Mouse (Mus musculus) skeletal muscle tissue, adult 2 months (tissue): ENCODE measurements around the gene Rapgef3.

Experiments
- DNase-seq: peaks from one replicate; pipeline ENCODE4 v3.0.0-alpha.2; 2012; ENCODE audit warnings: low read depth, low spot score

The Rapgef3 gene

DNA sequence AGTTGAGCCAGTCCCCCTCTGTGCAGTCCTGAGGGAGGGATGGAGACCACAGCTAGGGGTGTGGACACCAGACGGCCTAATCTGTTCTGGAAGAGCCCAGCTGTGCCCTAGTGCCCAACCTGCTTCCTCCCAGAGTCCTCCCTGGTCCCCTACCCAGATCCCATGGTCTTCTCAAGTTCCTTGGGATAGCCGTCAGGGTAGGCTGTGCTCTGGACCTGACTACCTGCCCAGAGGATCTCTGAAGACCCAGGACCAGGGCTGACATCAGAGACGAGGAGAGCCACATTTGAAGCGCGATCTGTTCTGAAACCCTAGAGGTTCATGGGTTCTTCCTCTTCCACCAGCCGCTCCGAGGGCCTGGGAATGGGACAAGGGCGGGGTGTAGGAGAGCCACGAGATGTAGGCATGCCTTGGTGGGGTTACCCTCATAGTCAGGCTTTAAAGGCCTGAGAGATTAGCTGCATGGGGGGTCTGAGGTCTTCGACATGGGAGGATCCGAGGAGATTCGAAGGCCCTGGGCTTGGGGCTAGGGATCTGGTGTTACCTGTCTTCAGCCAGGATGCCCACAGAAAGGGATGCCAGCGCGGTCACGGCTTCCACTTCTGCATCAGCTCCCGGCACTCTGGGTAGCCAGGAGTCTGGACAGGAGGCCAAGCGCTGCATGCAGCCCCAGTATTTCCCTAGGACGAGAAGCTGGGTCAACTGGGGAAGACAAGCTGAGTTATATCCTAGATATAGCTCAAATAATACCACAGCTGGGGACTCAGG, 25.8 kb upstream of the Rapgef3 start:
- DNase-seq, result no peak

DNA sequence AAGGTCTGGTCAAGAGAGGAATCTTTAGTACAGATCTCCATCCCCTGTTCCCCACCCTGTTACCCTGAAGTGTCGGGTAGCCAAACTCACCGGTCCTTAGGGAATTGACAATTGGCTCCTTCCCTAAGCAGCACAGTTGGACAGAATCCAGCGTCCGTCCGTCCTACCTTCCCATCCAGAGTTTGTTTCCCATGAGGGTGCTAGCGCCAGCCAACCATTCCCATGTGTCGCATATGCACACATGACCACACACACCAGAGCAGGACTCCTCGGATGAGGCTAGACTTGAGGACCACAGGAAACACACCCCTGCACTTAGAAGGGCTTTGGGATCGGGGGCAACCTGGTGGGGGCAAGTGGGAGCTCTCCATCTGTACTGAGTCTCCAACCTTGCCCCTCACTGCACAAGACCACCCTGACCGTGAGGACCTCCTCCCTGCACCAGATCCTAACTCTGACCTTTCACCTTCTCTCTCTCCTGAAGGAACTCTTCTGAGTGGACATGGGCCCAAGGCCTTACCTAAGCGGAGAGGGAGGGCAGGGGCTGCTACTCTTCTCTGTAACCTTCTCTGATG, 23.4 kb upstream of the Rapgef3 start:
- DNase-seq, result no peak

DNA sequence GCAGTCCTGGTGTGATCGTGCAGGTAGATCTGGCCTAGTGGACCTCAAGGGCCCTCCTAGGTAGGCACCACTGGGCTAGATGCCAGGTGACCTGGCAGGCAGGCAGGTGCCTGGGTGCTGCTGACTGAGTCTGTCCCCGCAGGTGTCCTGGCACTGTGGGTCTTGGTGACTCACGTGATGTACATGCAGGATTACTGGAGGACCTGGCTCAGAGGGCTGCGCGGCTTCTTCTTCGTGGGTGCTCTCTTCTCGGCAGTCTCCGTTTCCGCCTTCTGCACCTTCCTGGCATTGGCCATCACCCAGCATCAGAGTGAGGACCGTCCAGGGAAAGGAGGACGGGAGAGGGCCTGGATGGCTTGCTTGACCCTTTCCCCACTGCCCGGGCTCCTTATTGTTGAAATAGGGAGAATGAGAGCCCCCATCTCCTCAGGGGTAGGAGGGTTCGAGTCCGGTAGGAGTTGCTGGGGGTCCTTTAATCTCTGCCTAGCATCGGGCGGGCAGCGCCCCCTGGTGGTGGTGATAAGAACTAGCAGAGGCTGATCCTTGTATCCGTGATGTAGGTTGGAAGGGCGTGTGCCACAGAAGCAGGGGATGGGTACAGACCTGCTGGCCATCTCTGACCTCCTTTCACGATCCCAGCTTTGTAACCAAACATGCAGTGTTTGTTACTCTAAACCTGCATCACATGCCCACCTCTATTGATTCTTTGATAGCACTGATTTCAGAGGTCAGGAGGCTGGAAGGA, 22.2 kb upstream of the Rapgef3 start:
- DNase-seq, result peak; percentile 54

DNA sequence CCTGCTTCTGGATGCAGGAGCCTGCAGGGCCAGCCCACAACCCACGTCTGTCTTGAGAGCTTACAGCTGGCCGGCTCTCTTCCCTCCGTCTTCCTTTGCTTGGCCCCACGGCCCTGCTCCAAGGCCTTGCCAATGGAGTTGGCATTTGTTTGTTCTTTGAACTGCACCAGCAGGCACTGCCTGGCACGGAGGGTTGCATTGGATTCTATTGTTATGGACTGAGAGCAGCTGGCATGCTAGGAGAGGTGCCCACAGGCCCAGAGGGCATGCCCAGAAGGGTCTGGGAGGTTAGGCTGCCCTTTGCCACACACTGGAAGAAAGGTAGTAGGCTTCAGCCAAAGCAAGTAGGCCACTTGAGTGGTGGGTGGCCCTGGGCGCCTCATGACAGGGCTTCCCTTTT, 21.0 kb upstream of the Rapgef3 start:
- DNase-seq, result no peak

DNA sequence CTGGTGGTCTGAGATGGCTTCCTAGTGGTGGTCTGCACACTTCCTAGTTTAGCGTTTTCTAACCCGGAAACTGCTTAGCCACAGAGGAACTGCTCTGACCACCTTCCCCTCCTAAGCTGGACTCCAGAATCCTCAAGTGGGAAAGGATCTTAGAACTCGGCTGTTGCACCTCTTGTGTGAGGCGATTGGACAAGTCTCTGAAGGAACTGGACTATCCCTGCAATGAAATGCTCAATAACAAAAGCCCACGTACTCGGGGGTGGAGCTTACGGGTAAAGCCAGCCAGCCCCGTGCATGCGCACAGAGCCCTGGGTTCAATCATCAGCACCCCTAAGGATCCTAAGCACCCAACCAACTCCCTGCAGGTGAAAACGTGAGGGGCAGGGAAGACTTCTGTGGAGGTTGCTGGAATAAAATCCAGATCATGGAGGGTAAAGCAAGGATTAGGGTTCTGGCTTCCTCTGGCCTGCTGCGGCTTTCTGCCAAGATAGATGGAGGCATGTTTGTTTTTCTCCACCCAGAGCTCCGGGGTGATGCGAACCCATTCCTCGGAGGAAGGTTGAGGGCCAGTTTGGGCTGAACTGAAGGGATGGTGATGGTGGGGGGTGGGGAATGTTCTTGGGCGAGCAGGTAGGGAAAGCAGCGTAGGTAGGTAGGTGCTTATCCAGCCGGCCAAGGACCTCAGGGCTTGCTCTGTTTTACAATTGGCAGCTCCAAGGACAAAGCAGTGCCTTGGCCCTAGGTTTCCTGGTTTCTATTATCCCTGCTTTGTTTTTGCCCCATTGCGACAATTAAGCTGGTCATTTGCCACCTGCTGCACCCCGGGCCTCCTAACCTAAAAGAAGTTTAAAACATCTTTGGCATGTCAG, 20.3 kb upstream of the Rapgef3 start:
- no peak for DNase-seq

DNA sequence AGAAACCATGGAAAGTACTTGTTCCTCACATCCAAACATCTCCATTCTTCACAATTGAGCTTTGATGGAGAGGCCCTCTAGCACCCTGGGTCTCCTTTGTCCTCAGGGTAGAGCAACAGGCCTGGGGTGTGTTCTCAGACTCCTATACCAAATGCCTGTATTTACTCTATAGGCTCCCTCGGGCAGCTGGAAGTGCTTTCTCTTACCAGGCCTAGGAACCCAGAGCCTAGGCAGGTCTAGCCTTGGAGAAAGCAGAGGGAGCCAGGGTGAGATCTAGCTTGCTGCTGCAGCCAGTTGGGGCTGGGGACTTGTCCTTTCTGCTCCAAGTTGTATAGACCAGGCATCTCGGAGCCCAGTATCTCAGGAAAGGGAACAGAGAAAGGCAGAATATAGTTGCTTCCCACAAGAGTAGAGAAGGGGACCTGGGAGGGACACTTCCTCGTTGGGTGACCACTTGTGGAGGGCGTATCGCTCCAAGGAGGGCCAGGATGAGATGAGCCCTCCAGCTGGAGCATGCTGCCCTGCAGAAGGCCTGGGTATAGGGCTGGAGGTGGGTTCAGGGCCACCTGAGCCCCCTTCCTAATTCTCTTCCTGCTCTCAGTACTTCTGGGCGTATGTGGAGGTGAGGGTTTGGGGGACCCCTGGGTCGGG, 19.5 kb upstream of the Rapgef3 start:
- no peak for DNase-seq

DNA sequence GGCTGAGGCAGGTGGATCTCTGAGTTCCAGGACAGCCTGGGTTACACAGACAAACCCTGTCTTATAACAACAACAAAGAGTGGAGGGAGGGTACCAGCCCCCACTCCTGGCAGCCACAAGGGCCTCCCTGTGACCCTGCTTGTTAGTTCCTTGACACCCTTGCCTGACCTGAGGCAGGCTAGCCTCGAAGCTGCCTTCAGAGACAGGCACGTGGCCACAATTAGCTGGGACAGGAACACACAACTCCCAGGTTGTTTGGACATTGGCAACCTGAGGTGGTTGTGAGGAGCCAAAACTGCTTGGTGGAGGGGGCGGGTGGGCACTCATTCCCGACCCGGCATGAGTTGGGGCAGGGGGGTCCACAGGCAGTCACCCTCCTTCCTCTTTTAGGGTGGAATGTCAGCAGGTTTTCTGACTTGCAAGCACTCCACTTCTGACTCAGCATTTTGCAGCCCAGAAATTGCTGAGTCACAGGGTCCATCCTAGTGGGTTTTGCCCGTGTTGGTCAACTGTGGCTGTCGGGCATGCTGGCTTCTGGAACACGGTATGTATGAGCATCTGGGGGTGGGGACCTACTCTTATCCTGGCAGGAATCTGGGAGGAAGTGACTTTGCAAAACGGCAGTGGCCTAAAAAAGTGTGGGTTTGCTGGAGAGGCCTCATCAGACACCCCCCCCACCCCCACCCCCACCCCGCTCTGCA, 18.8 kb upstream of the Rapgef3 start:
- no peak for DNase-seq

DNA sequence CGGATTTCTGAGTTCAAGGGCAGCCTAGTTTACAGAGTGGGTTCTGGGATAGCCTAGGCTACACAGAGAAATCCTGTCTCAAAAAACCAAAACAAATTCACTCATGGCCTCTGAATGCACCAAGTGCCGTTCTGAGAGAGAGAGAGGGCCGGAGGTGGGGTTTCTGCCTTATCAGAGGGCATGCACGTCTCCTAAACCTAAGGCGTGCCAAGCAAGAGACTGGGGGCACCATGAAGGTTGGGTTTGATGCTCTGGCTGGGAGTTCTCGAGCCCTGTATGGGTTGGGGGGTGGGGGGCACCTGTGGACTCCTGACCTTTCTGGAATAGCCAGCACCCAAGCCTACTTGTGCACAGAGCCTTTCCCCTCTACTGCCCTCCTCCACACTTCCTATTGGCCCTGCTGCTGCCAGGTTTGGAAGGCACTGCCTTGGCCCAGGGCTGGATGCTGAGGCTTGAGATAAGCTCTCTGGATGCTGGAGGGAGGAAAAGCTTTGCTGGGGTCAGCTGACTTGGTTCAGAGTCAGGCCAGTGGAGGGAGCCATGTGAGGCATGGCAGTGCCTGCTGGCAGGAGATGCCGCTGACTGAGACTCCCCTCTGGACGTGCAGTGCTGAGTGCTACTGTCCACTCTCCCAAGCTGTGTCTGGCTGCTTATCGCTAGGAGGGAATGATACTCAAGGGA, 18.1 kb upstream of the Rapgef3 start:
- DNase-seq, result no peak

DNA sequence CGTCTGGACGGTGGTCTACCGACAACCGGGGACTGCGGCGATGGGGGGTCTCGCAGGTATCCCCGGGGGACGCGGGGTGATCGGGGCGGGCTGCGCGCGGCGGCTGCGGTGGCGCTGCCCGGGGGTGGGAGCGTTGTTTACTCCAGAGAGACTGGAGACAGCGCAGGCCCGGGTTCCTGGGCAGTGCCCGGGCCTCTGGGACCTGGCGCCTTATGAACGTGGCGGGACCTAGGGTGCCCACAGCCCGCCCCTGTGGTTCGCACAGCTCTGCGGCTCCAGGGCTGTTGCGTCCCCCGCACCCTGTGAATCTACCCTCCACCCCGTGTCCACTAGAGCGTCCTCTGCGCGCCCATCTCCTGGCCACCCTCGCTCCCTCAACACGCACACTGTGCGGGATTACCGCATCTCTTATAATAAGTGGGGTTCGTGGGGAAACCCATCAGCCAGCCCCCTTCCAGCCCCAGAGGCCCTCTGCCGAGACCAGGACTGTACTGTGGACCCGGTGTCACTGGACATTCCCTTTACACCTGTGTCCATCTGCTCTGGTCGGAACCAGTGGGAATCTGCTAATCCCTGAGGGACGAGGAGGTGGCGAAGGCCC, 16.9 kb upstream of the Rapgef3 start:
- no peak for DNase-seq

DNA sequence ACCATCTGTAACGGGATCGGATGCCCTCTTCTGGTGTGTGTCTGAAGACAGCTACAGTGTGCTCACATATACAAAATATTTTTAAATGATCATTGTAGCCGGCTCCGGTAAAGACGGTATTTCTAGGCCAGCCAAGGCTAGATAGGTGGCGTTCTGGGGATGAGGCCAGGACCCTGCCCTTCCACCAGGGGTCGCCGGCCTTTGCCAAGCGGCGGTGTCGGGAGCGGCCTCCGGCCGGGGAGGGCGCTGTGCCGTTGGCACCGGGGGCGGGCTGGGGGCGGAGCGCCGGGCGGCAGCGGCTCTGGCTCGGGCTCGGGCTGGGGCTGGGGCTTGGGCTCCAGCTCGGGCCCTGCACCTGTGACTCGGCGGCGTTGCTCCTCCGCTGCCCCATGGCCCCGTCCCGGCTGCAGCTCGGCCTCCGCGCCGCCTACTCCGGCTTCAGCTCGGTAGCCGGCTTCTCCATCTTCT, 16.4 kb upstream of the Rapgef3 start:
- DNase-seq, result peak; percentile 80

DNA sequence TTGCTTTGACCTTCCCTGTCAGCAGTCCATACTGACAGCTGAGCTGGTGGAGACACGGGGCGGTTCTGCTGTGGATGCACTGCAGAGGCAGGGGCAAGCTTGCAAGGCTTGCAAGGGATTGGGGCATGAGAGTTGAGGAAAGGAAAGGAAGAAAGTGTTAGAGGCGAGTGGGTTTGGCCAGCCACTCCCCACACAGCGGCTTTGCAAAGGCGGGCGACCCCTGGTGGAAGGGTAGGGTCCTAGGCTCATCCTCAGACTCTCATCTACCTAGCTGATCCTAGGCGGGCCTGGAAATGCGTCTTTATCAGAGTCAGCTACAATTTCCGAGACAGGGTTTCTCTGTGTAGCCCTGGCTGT, 15.0 kb upstream of the Rapgef3 start:
- DNase-seq, result peak; percentile 54

DNA sequence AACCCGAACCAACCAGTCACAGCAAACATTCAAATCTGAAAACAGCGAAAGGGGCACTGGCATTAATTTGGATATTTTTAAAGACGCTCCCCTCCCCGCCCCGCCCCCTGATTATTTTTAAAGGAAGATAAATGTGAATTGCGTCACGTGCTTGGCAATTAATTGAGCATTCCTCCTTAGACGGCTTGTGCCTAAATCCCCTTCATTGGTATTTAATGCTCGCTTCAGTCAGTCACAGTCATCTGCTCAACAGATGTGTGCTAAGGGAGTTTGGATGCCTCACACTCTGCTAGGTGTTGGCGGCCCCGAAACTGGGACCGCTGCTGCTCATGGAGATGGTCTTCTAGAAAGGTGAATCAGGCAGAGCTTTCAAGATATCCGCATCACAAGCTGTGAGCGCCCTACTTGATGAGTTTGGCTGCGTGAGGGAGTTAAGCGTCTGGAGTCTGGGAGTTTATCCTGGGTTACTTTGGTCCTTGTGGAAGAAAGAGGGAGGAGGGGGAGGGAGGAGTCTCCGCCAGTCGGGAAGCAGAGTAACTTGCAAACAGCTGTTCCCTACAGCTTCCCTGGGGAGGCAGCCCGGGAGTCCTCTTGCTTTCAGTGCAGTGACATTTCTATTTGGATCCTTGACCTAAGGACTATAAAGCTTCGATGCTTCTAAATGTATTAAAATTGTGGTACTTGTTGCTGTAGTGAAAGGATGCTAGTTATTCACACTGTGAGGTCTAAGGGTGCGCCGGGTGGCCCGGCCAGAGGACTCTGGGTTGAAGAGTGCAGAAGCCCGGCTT, 14.4 kb upstream of the Rapgef3 start:
- DNase-seq, result peak; percentile 62

DNA sequence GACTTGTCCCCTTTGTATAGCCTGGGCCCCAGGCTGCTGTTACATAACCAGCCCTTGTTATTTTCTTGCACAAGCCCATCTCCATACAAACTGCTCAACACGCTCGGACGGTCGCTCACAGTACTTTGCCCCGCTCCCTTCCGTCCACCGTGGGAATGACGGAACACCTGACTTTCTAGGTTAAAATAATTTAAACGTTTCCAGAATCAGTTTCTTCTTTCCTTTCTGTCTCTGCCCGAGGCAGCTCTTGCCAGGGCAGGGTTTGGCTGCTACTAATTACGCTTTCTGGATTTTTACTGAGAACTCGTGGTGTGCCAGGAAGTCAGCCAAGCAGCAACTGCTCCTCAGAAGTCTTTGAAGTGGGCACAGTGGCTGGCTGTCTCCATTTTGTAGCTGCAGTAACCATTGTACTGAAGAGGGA, 12.8 kb upstream of the Rapgef3 start:
- DNase-seq, result no peak

DNA sequence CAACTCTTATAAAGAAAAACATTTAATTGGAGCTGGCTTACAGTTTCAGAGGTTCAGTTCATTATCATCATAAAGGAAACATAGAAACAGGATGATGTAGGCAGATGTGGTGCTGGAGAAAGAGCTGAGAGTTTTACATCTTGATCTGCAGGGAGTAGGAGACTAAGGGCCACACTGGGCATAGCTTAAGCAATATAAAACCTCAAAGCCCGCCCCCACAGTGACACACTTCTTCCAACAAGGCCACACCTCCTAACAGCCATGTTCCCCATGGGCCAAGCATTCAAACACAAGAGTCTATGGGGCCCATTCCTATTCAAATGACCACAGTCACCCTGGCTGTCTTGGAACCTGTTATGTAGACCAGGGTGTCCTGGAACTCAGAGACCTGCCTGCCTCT, 11.8 kb upstream of the Rapgef3 start:
- DNase-seq, result no peak

DNA sequence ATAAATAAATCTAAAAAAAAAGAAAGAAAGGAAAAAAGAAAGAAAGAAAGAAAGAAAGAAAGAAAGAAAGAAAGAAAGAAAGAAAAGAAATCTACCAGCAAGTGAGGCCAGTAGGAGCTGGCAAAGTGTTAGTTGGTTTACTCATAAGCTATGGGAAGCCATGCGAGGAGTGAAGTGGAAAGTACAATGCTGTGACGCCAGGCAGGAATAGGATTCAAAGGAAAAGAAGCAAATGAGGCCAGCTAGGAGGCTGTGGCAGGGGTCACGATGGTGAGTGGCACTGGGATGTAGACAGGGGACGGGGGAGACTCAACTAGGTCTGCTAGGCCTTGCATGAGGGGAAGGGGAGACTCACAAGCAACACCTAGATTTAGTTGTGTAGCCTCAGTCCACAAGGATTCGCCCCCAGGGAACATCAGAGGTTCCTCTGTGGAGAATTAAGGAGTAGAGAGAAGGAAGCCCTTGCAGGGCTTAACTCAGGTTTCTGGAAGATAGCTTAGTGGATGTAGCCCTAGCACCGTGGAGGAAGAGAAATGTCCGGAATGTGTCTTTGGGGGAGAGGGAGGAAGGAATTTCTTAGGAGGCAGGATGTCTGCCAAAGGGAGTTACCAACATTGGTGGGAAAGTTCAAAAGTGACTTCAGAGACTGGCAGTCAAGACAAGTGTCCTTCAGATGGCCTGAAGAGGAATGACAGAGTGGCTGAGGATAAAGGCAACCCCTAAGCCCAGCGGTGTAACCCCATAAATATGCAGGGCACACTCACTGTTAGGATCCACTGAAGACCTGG, 10.7 kb upstream of the Rapgef3 start, which contains the start of gene Slc48a1:
Slc48a1 (plus strand) TSS at position 210 of the 788 bp plus-strand sequence.
- no peak for DNase-seq

DNA sequence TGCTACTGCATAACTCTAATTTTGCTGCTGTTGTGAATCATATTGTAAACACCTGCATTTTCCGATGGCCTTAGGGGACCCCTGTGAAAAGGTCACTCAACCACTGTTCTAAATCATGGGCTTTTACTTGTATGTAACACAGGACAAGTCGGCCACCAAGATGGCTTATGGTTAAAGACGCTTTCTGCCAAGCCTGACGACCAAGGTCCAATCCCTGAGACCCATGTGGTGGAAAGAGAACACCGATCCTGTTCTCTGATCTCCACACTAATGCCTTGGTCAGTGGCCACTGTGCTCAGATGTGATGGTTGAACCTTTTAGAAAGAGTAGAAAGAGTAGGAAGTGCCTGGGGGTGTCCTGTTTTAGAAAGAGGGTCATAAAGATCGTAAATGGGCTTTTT, 9.1 kb upstream of the Rapgef3 start:
- DNase-seq, result no peak

DNA sequence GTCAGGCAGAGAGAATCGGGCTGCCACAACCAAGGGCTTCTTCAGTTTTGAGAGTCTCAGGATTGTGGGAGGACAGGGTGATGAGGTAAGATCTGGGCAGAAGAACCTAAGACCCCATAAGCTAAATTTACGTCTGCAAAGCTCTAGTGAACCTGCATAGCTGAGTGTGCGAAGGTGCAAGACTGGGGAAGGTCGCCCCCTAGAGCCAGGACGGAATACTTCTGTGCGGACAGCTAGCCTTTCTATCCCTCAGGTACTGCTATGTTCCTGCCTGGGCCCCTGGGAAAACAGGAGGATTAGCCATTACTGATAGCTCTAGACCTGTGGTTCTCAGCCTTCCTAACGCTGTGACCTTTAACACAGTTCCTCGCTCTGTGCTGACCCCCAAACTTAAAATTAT, 8.7 kb upstream of the Rapgef3 start:
- DNase-seq, result no peak

DNA sequence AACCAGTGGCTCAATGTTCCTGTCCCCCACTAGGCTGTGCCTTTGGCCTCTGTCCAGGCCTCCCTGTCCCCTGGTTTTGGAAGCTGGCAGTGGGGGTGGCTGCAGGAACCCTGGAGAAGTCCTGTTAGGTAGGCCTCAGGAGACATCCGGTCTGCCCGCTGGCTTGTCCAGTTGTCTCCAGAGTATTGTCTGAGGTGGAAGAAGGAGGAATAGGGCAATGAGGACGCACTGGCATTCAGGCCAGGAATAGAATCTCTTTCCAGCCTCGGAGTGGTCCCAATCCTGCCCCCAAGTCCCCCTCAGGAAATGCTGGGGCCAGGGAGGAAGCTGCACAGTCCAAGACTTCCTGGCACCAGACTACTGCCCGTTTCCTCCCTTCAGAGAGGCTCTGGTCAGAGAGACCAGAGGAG, 6.2 kb upstream of the Rapgef3 start:
- DNase-seq, result no peak
